In genomic region chr2:77515011-77515410, GRCm38 (mm10) we compare ENCODE assay signal across 21 mouse cellular contexts.
A peak's percentile ranks its signal among the peaks of the same experiment; 100 is the strongest.
DNase-seq lines count a peak whose midpoint lies in the region; ATAC-seq and TF ChIP-seq lines count a peak whose summit lies in the region.
"Had no signal": no experiment of that assay in that cellular context is flagged by ENCODE, and none has a peak within 500 bp of the region (broad histone marks: within the 10 kb centered on the region; RNA-seq: fewer than 3 reads in every experiment).

No protein-coding gene starts in this region.

- no peaks in the 10 kb centered on the region; the same call in 1 of the 2 replicates for H3K4me1 ChIP-seq in testis, adult 2 months (ENCODE audit: control insufficient read depth, insufficient read depth, low read length)
- peaks cover 58% of the 10 kb centered on the region for H3K4me1 ChIP-seq in liver, embryonic 13.5 days (replicated peaks)
- H3K4me1 ChIP-seq in small intestine, adult 2 months (ENCODE audit: control insufficient read depth, insufficient read depth, insufficient read length, low read length): peaks cover 7% of the 10 kb centered on the region; the same call in 1 of the 2 replicates
- H3K4me1 ChIP-seq in midbrain, embryonic 16.5 days (ENCODE audit: control insufficient read depth, insufficient read depth, low read length): peaks cover 14% of the 10 kb centered on the region; the same call in 1 of the 2 replicates
- H3K4me1 ChIP-seq: embryonic facial prominence, embryonic 12.5 days had no signal

- H3K4me3 ChIP-seq in testis, adult 2 months (ENCODE audit: control insufficient read depth, low read depth, low read length): peak overlapping the region; percentile 3
- no peak overlapping the region for H3K4me3 ChIP-seq in liver, embryonic 13.5 days (replicated peaks)
- H3K4me3 ChIP-seq in small intestine, adult 2 months (ENCODE audit: low read depth, low read length): no peak overlapping the region
- no peak overlapping the region for H3K4me3 ChIP-seq in midbrain, embryonic 16.5 days (ENCODE audit: low read depth, low read length)
- H3K4me3 ChIP-seq: embryonic facial prominence, embryonic 12.5 days; forebrain, embryonic 12.5 days; hindbrain, embryonic 15.5 days; limb, embryonic 10.5 days had no signal

- H3K9me3 ChIP-seq in liver, embryonic 13.5 days (replicated peaks): no peaks in the 10 kb centered on the region
- H3K9me3 ChIP-seq in midbrain, embryonic 16.5 days (replicated peaks; ENCODE audit: control insufficient read depth, low read length, poor library complexity, severe bottlenecking): no peaks in the 10 kb centered on the region
- H3K9me3 ChIP-seq: embryonic facial prominence, embryonic 12.5 days; forebrain, embryonic 12.5 days; hindbrain, embryonic 15.5 days; limb, embryonic 10.5 days had no signal

- H3K27ac ChIP-seq in testis, adult 2 months (ENCODE audit: control insufficient read depth, insufficient read depth, low read depth, low read length): no peak overlapping the region
- H3K27ac ChIP-seq in liver, embryonic 13.5 days: peak overlapping the region; percentile 69
- H3K27ac ChIP-seq in small intestine, adult 2 months (ENCODE audit: insufficient read depth, low read depth, low read length): peak overlapping the region; percentile 60; the same call in 1 of the 2 replicates
- H3K27ac ChIP-seq in midbrain, embryonic 16.5 days (ENCODE audit: low read length): no peak overlapping the region
- H3K27ac ChIP-seq: embryonic facial prominence, embryonic 12.5 days; forebrain, embryonic 12.5 days; hindbrain, embryonic 15.5 days; limb, embryonic 10.5 days; liver, embryonic 14.5 days had no signal

- no peak for TF ChIP-seq POLR2A in testis, adult 2 months (IDR thresholded peaks at IDR 0.05; ENCODE audit: control insufficient read depth, low read depth, low read length)
- no peak for TF ChIP-seq POLR2A in small intestine, adult 2 months (IDR thresholded peaks at IDR 0.05; ENCODE audit: low read depth, low read length)

- no peaks in the 10 kb centered on the region for H3K27me3 ChIP-seq in testis, adult 2 months (ENCODE audit: control insufficient read depth, insufficient read depth, low read length)
- no peaks in the 10 kb centered on the region for H3K27me3 ChIP-seq in liver, embryonic 13.5 days
- H3K27me3 ChIP-seq in small intestine, adult 2 months (ENCODE audit: control insufficient read depth, insufficient read depth, low read length): no peaks in the 10 kb centered on the region
- no peaks in the 10 kb centered on the region for H3K27me3 ChIP-seq in midbrain, embryonic 16.5 days (ENCODE audit: control insufficient read depth, insufficient read depth, low read depth, low read length)
- H3K27me3 ChIP-seq: embryonic facial prominence, embryonic 12.5 days; forebrain, embryonic 12.5 days; hindbrain, embryonic 15.5 days had no signal

- H3K36me3 ChIP-seq in testis, adult 2 months (ENCODE audit: control insufficient read depth, insufficient read depth, low read length): no peaks in the 10 kb centered on the region
- H3K36me3 ChIP-seq in liver, embryonic 13.5 days: no peaks in the 10 kb centered on the region
- H3K36me3 ChIP-seq in small intestine, adult 2 months (ENCODE audit: control insufficient read depth, insufficient read depth, low read length): no peaks in the 10 kb centered on the region
- H3K36me3 ChIP-seq in midbrain, embryonic 16.5 days (ENCODE audit: control insufficient read depth, insufficient read depth, low read length): no peaks in the 10 kb centered on the region
- H3K36me3 ChIP-seq: embryonic facial prominence, embryonic 12.5 days; forebrain, embryonic 12.5 days; hindbrain, embryonic 15.5 days; limb, embryonic 10.5 days had no signal

- H3K4me2 ChIP-seq in liver, embryonic 13.5 days: peak overlapping the region; percentile 46
- H3K4me2 ChIP-seq in midbrain, embryonic 16.5 days (ENCODE audit: low read length): no peak overlapping the region
- H3K4me2 ChIP-seq: embryonic facial prominence, embryonic 12.5 days; forebrain, embryonic 12.5 days; hindbrain, embryonic 15.5 days; midbrain, embryonic 11.5 days had no signal

- WGBS in liver, embryonic 13.5 days (ENCODE audit: insufficient replicate concordance): 68% methylated on average over 7 of the region's 7 CpGs
- WGBS in small intestine, adult 2 months: 53% methylated on average over 7 of the region's 7 CpGs
- 72% methylated on average over 7 of the region's 7 CpGs for WGBS in midbrain, embryonic 16.5 days

- no peak for ATAC-seq in liver, embryonic 13.5 days (ENCODE audit: low read depth)
- no peak for ATAC-seq in midbrain, embryonic 16.5 days
- no peak for ATAC-seq in megakaryocyte progenitor cell, adult 5-6 weeks (replicated peaks; ENCODE audit: poor library complexity)

- peak; percentile 82 for DNase-seq in heart, adult 11 months
- no peak for DNase-seq in heart, postnatal 10 days
- no peak for DNase-seq in testis, postnatal 10 days (ENCODE audit: low spot score)
- no peak for DNase-seq in liver, embryonic 13.5 days
- DNase-seq: adrenal gland, adult 2 months; gastrocnemius, postnatal 36 days; heart, postnatal 36 days; kidney, adult 11 months; lung, postnatal 10 days; spleen, adult 18-20 months; thymus, postnatal 14 days had no signal

- no peak overlapping the region for H3K9ac ChIP-seq in liver, embryonic 13.5 days
- no peak overlapping the region for H3K9ac ChIP-seq in midbrain, embryonic 16.5 days (ENCODE audit: low read depth, low read length)
- H3K9ac ChIP-seq: embryonic facial prominence, embryonic 12.5 days; forebrain, embryonic 12.5 days; hindbrain, embryonic 15.5 days had no signal

- no peak for TF ChIP-seq CTCF in testis, adult 2 months (IDR thresholded peaks at IDR 0.05; ENCODE audit: control insufficient read depth, insufficient read depth, insufficient replicate concordance, low read depth, low read length)
- TF ChIP-seq CTCF in small intestine, adult 2 months (IDR thresholded peaks at IDR 0.05; ENCODE audit: extremely low read depth, insufficient read length, insufficient replicate concordance, low read depth, low read length): no peak

- intact Hi-C loops in heart, postnatal 10 days (cut with DNase I): no loop called here

Comparison
In these comparisons a context has a peak if more than half of its experiments do, and no peak if none do; other contexts are left out.
1. H3K27ac ChIP-seq: peak in liver, embryonic 13.5 days (single experiment) and small intestine, adult 2 months (single experiment); none in testis, adult 2 months (single experiment) and midbrain, embryonic 16.5 days (single experiment).